Mouse (Mus musculus): ENCODE measurements at regions not wholly inside any gene's neighbourhood (a gene's known extent, or its start where the extent isn't known, plus 50 kb on each side); places are given as distances from the start of the nearest gene placed in this dataset.

DNA sequence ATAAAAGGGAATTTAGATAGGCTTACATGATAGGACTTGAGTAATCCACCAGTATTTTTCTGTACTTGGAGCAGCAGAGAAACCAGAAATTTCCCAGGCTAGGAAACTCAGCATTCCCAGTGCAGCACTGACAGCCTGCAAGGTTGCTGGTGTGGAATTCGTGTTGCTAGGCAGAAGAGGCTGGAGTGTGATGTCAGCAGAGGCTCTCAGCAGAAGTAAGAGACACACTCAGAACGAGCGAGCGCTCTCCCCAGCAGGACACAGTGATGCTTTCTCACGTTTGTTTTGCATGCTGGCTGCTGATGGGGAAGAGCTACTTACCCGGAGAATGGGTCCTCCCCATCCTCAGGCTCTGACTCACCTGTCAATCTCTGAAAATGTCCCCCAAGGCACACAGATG lies 104.7 kb downstream of the Dusp6 start:
- DNase-seq (ENCODE audit: extremely low spot score): no peak

DNA sequence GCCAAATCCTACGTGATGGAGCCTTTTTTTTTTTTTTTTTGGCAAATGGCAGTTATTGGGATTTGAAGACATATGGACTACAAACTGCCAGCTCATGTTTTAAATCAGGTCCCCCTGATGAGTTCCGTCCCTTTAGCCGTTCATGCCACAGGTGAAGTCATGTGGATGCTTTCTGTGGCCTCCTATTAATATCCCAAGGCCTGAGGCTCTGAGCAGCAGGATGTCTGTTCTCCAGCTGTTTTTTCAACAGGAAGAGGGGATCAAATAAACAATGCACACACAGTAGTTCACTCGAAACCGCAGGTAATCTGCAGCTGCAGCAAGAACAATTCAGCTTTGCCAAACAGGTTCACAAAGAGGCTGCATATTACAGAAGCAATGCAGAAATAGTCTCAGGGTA lies 112.1 kb downstream of the Dusp6 start:
- DNase-seq (ENCODE audit: extremely low spot score): no peak

DNA sequence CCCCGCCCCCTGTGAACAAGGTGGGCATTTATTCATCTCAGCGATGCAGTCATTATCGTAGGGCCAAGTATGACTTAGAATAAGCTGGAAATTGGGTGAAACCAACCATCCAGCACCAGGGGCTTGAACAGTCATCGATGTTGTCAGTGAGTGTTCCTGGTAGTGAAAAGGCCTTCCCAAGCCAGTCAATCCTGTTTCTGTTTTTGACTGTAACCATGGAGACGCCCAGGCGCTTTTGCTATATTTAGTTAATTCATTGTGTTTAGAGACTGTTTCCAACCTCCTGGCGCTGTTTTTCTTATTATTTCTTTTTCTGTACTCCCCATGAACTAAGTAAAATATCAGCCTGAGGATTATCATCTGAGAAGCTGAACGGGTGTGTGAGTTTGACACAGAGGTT lies 113.4 kb downstream of the Dusp6 start:
- DNase-seq (ENCODE audit: extremely low spot score): no peak

DNA sequence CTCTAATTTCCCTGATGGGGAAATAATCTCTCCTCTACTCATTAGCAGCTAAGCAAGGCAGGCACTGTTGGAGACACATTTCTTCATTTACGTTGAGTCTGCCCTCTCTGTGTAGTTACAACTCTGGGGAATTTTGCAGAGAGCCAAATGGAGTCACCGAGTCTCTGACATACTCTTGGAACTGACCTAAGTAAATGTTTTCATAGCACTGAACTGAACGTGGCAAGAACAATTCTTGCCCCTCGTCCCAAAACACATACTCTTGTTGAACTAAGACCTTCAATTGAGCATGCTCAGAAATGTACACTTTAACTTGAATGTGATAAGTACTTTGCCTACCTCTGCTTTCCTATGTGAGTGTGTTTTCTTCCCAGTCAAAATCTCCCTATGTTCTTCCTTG lies 114.5 kb downstream of the Dusp6 start:
- DNase-seq (ENCODE audit: extremely low spot score): no peak

DNA sequence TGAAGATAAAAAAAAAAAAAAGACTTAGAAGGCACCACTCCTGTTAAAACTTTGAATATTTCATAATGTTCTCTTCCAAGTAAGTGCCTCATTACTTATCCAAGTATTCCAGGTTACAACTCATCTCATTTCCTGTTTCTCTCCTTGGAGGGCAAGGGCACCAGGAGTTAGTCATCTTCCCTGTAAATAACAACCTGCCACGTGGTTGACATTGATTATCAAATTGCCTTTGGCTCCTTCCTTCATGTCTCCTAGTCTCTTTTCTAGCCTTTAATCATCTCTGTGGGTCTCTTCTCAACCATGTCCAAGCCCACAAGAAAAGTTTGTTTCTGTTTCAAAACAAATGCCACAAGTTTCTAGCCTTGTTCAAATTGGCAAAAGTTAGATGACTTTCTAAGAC lies 116.1 kb downstream of the Dusp6 start:
- no peak for DNase-seq (ENCODE audit: extremely low spot score)

DNA sequence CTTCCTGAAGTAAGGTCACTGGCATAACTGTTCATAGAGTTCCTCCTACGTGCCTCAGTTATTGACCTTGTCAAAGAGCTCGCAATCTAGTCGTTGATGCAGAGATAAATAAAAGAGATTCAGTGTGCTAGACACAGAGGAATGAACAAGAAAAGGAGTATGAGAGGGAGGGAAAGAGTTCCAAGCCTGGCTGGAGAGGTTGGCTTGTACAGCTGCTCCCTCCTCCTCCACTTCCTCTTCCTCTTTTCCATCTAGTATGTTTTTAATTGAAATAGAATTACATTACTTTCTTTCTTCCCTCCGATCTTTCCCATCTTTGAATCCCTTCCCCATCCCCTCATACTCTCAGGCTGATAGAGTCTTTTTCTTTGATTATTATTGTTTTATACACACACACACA lies 117.1 kb downstream of the Dusp6 start:
- DNase-seq (ENCODE audit: extremely low spot score): no peak

DNA sequence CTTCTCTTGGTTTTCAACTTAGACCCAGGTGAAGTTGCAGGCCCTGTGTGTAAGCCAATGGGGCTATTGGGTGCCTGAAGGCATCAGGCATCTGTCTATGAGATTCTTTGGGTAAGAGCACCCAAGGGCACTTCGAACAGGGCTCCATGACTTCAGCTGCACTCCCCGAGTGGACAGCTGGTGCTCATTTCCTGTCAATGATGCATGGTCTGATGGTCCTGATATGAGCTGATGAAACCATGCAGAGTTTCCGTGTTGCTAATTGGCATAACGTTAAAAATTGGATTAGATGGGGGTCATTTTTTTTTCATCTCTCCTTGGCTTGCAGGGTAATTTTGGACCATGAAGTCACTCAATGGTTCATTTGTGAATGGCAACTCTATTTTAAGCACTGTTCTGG lies 120.0 kb downstream of the Dusp6 start:
- DNase-seq (ENCODE audit: extremely low spot score): no peak

DNA sequence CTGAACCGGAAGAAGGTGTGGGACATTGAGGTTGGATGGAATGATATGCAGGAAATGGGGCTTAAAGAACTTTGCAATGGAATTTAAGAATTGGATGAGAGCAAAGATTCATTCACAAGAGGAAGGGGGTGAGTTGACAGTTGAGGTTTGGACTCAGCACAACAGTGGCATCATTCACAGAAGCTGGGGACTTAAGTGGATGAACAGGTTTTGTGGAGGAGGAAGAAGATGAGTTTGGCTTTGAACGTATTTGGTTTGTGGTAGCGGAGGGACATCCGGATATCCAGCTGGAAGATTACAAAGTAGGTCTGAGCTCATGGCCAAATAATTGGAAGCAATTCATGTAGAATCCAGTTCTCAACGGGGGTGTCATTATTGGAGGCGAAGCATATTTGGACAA lies 121.3 kb downstream of the Dusp6 start:
- DNase-seq (ENCODE audit: extremely low spot score): no peak

DNA sequence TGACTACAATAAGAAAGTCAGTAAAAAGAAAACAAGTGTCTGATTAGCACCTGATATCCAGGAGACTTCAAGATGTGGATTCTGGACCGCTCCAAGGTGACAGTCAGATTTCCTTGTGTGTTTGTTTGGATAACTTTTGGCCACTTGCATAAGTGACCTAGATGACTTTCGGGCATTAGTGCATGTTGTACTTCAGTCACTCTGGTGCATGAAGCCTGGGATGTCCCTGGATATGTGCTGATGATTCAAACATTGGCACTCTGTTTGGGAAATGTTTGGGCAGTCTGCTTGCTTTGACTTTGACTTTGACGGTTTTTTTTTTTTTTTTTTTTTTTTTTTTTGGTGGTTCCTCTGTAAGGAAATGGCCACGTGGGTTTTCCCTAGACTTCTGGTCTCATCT lies 121.8 kb downstream of the Dusp6 start:
- DNase-seq (ENCODE audit: extremely low spot score): no peak

DNA sequence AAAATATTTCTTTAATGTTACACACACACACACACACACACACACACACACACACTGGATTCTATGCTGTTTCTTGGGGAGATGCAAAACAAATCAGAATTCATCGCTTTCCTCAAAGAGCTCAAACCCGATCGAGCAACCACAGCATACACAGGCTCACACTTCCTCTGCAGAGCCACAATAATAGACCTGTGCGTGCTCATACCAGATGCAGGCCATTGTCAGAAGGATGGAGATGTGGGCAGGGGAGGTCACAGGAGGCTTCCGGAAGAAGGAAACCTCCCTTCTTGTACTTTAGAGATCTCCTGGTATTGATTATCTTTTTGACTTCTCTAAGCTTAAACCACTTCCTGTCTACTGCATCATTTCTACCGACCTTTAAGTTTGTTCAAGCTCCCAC lies 122.8 kb downstream of the Dusp6 start:
- no peak for DNase-seq (ENCODE audit: extremely low spot score)

DNA sequence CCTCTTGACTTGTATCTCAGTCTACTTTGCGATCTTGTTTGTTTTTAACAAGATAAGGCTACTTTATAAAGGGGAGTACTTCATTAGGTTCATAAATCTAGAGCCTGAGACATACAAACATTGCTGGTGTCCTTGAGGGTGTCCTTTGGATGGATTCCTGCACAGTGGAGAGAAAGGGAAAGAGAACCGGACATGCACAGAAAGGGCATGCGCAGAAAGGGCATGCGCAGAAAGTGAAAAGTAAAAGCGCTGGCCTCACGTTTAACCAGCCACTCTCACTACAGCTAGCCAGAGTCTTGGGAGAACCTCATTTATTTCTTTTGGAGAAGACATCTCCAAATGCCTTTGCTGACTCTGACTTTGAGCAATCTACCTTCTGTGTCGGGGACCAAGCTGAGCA lies 125.5 kb downstream of the Dusp6 start:
- no peak for DNase-seq (ENCODE audit: extremely low spot score)

DNA sequence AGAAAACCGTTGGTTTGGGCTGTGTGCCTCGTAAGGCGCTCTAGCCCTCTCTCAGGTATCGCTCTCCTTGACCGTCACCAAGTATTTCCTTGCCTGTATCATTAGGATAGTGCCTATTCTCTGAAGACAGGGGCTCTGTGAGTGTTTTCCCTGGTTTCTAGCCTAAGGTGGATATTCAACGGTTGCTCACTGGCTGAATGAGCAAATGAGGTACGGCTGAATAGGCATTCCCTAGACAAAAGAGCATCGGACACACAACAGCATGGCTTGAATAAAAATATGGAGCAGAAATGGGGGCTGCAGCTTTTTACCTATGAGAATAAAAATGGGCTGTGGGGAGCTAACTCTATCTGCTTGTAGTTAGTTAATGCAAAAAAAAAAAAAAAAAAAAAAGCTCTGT lies 126.0 kb downstream of the Dusp6 start:
- no peak for DNase-seq (ENCODE audit: extremely low spot score)

DNA sequence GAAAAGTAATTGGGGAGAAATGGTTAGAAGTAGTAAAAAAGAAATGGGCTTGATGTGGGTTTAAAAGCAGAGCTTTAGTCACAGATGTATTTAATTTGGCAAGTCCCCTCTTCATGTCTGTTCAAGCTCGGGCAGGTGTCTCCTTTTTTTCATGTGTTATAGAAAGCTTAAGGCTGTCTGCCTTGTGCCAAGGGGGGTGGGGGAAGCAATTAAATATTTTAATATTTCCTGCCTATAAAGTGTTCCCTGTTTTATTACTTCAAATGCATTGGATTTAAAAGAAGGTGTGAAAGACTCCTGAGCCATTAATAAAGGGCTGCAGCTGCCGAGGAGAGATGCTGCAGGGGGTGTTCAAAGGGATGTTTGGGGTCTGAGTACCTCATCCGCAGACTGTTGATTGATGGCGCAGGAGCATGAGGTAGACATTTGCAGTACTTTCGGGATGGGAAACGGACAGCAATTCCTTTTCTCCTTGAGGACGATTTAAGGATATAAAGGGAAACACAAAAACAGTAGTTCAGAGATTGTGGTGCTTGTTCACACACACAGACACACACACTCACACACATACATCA lies 127.7 kb downstream of the Dusp6 start:
- no peak for DNase-seq (ENCODE audit: extremely low spot score)

DNA sequence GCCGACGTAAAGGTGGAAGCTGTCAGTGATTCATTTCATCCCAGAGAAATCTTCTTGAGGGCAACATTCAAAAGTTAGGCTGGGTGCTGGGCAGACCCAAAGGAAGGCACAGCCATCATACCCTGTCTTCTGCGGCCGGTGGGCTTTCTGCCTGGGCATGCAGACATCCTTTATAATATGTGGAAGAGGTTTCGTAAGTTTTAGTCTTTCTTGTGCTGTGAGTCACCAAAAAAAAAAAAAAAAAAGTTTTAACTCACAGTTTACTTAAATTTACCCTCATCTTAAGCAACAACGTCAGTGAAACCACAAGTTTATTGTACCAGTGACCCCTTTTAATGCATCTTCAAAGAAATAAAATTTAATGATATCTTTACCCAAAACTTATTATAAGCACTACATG lies 128.7 kb downstream of the Dusp6 start:
- DNase-seq (ENCODE audit: extremely low spot score): no peak

DNA sequence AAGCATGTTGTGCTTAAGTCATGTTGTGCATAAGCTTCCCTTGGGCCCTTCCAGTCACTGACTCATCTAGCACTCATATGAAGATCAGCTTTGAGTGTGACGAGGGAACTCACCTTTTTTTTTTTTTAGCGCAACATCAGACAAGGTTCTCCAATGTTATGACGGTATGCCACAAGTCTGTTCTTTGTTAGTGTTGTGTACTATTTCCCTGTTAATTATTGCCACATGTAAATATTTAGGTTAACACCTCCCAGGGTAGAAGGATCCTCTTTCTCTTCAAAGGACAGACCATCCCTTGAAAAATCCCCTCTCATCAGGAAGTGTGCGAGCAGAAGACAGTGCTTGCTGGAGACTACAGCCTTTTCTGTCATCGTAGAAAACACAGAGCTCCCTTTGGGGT lies 129.9 kb downstream of the Dusp6 start:
- DNase-seq (ENCODE audit: extremely low spot score): no peak

DNA sequence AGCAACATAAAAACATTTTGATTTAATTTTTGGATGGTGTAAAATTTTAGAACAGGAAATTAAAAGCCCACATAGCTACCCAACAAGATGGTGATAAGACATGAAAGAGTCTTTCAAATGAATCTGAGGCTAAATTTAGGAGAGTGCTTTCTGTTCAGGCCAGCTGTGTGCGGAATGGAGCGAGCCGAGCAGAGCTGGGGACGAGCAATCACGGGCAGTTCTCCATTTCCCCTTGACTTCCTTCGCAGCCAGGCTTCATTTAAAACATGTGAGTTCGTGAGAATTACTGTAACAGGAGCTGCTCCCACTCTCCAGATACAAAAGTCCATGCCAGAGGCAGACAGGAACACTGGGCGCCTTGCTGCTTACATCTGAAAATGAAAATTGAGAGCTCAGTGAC lies 130.5 kb downstream of the Dusp6 start:
- no peak for DNase-seq (ENCODE audit: extremely low spot score)

DNA sequence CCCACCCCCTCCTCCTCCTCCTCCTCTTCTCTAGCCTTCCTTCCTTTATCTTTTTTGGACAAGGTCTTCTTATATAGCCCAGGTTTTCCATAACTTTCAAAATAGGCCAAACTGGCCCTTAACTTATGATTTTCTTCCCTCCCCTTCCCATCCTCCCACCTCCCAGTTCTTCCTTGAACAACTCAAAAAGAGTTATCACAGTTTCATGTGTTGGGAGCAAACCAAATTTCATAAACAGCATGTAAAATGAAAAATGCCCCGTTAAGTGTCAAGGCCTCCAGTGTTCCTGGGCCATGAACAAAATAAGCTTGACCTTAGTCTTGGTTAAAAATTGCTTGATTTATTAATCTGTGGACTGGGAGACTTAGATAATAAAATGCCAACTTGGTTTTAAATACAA lies 132.4 kb downstream of the Dusp6 start:
- no peak for DNase-seq (ENCODE audit: extremely low spot score)

DNA sequence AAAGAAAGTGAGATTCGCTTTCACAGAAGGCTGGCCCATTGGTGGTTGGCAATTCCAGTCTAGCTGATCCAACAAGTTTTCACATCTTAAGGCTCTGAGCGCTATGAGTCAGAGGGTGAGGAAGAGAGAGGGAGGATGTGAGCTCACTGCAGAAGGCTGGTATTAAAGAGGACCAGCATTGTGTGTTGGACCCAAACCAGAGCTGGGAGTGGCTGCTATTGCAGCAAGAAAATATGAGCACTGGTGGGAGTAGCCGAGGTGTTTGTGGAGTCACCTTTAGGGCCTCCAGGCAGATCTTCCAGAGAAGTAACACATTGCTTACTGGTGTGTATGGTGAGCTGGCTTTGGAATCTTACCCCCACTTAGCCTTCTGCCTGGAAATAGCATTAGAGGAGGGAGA lies 133.6 kb downstream of the Dusp6 start:
- DNase-seq (ENCODE audit: extremely low spot score): no peak

DNA sequence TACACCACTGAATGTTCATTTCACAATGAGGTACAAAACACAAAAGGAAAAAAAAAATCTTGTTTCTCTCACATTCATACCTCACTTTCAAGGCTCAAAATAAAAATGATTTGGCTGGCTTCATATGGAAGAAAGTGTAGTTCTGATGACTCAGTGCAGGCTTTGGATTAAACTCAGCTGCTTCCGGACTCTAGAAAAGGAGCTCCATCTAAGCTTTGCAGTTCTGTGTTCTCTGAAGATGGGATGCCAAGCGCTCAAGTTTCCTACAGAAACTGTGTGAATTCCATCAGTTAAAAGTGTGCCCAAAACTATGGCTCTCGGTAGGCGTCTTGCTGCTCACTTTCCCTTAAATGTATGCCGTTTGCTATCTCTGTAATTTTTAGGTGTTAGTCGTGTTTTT lies 137.0 kb downstream of the Dusp6 start:
- no peak for DNase-seq (ENCODE audit: extremely low spot score)

DNA sequence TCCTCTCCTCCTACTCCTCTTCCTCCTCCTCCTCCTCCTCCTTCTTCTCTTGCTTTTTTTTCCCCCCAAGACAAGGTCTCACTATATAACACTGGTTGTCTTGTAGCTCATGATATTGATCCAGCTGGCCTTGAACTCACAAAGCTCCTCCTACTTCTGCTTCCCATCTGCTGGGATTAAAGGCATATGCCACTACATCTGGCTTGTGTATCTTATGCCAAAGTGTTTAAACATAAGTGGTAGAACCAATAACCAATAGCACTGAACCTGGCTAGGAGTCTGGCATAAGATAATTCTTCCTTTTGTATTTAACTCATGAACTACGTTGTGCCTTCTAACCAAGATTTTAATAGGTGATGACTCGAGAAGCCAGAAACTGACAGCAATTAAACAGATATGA lies 143.7 kb downstream of the Dusp6 start:
- no peak for DNase-seq (ENCODE audit: extremely low spot score)

DNA sequence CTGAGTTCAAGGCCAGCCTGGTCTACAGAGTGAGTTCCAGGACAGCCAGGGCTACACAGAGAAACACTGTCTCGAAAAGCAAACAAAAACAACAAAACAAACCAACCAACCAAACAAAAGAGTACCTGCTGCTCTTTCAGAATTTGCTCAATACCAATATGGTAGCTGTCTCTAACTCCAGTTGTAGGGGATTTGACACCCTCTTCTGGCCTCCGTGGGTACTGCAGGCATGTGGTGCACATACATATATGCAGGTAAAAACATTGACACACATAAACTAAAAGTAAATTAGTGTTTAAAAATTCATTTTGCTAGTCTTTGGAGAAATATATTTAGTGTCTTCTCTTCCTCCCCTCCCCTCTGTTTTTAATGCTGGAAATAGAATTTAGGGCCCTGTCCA lies 145.8 kb downstream of the Dusp6 start:
- DNase-seq (ENCODE audit: extremely low spot score): no peak

DNA sequence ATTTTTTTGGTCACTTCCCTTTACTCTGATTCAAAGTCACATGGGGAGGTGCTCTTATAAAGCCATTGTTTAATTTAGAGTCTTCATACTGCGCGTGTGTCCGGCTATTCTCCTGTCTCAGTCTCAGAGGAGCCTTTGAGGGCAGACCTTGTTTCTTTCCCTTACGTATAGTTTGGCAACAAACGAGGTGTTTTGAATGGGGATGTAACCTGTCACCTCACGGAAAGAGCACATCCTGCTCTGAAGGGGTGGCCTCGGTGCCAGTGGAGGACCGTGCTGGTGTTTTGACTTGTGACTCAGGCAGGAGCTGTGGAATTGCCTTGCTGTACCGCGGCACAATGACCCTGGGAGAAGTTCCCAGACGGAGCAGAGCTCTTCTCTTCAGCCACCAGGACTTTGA lies 146.7 kb downstream of the Dusp6 start:
- DNase-seq (ENCODE audit: extremely low spot score): no peak

DNA sequence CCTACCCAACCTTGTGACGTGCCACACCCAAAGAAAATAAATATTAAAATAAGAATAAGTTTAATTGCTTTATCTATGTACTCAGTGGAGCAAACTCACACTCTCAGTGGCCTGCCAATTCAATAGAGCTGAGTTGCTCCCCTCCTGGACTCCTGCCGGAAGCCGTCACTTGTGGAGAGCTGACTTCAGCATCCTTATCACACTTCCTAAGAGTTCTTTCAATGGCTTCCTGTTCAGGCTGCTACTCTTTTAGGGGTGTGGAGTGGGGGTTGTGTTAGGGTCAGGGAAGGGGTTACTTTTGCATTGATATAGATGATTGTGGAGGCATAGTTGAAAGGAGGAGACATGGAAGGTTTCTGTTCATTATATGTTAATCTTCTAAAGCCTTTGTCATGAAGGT lies 147.7 kb downstream of the Dusp6 start:
- no peak for DNase-seq (ENCODE audit: extremely low spot score)

DNA sequence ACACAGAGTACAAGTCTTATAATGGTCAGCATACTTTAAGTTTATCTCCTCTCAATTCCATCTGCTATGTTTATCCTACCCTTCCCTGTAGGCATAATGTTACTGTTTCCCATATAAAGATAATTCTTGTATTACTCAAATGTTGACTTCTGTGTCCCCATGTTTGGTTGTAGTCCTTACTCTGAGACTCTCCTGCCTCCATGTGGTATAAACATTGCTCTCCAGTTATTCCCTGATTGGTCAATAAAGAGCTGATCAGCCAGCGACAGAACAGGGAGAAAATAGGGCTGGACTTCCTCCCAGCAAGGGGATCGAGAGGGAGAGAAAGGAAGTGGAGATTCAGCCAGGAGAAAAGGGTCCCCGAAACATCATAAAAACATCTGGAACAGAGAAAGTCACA lies 150.4 kb downstream of the Dusp6 start:
- DNase-seq (ENCODE audit: extremely low spot score): no peak

DNA sequence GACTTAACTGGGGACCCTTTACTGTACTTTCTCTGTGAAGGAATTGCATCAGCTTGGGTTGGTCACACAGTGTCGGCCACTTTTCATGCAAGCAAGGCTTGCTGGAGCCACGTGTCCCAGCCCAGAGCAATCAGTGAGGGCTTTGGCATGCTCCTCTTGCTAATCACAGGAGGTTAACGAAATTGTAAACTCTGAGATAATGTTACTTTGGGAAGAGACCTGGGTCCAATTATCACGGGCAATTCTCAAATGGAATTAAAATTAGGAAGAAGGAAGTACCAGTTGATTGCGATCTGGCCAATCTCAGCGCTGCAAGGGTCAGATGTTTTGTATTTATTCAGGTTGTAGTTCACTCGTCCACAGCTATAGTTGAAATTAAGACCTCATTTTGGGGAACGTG lies 153.2 kb downstream of the Dusp6 start:
- DNase-seq (ENCODE audit: extremely low spot score): no peak

All from embryo, embryonic 9.5 days (tissue).